ENCODE assay signal across 8 mouse cellular contexts in genomic region chr6:108659221-108659725, GRCm38 (mm10). TPM values are rescaled to one million over a fixed set of nuclear protein-coding genes. Genes with fewer than 3 reads are reported as not detected.
DNase-seq lines count a peak whose midpoint lies in the region; ATAC-seq lines count a peak whose summit lies in the region.

No protein-coding gene starts in this region.

- H3K4me2 ChIP-seq in lung, embryonic 15.5 days, result peak overlapping the region; percentile 80

- peak; percentile 53 to 60 for ATAC-seq in hematopoietic stem cell, adult 5-6 weeks (replicated peaks in 1 of 2; ENCODE audit: insufficient read depth in 1 of 2, low FRiP score in 2 of 2, low TSS enrichment in 1 of 2, low read depth in 1 of 2, poor library complexity in 2 of 2, severe bottlenecking in 2 of 2)
- ATAC-seq in lung, embryonic 15.5 days (ENCODE audit: borderline replicate concordance, extremely low read depth, low FRiP score, low TSS enrichment), result peak; percentile 78
- peak; percentile 50 for ATAC-seq in neutrophil, adult 5-6 weeks (ENCODE audit: extremely low read depth, insufficient number of reproducible peaks, low FRiP score, poor library complexity, severe bottlenecking)

- peak overlapping the region; percentile 97 for H3K27ac ChIP-seq in lung, embryonic 15.5 days

- H3K36me3 ChIP-seq in lung, embryonic 15.5 days, result 0 out of 2 replicates have a peak, but pooled peaks cover under 1% of the 10 kb centered on the region

- peak overlapping the region; percentile 44 for H3K4me3 ChIP-seq in lung, embryonic 15.5 days

- H3K9me3 ChIP-seq in lung, embryonic 15.5 days, result no peaks in the 10 kb centered on the region

- H3K27me3 ChIP-seq in lung, embryonic 15.5 days, result no peaks in the 10 kb centered on the region

- peak overlapping the region; percentile 41 for H3K9ac ChIP-seq in lung, embryonic 15.5 days

- WGBS in lung, embryonic 15.5 days, result under 1% methylated on average over 42 of the region's 42 CpGs

- DNase-seq in ES-CJ7 (ENCODE audit: low read depth, low spot score), result peak; percentile 78
- DNase-seq in cerebellum, adult 18-20 months, result peak; percentile 89 to 93
- DNase-seq in forelimb bud, embryonic 11.5 days (ENCODE audit: low read depth, low spot score), result peak; percentile 72
- peak; percentile 85 for DNase-seq in layer of hippocampus, adult 9-10 months (ENCODE audit: low spot score)
- DNase-seq in testis, postnatal 14 days (ENCODE audit: low spot score), result peak; percentile 90

- peaks cover 21% of the 10 kb centered on the region for H3K4me1 ChIP-seq in lung, embryonic 15.5 days

RNA-seq across cellular contexts. Expression of gene Bhlhe40, which starts 1.2 kb away (rescaled TPM):
- 21.6 and 29.8 TPM in 2 replicates for total RNA-seq in hematopoietic stem cell, adult 5-6 weeks (2017)
- 13.7 and 15.2 TPM in 2 replicates for polyA plus RNA-seq in lung, embryonic 15.5 days (2015; fragmentation: Nextera tagmentation; extraction: Ambion mirVana)
- total RNA-seq in neutrophil, adult 5-6 weeks (2017), result 13.4 and 14.2 TPM in 2 replicates

Comparison
In these comparisons a context has a peak if more than half of its experiments do, and no peak if none do; other contexts are left out.
1. Peak in every context shown above with its lines: DNase-seq, ATAC-seq, H3K4me3 ChIP-seq and H3K27ac ChIP-seq.